Mouse (Mus musculus) lung, adult 2 months (tissue): ENCODE results near the gene Cmss1.

ENCODE experiments used
- CTCF ChIP-seq: fragments of 200-500 bp; IDR thresholded peaks from 2 replicates; pipeline ENCODE4 v1.5.1; 2011; ENCODE audit warnings: mild to moderate bottlenecking, low read length, control low read depth; ENCODE audit not compliant: insufficient read depth
- POLR2A ChIP-seq: fragments of 200-500 bp; IDR thresholded peaks from 2 replicates; pipeline ENCODE4 v1.6.1; 2011; ENCODE audit warnings: low read depth, mild to moderate bottlenecking, control low read depth, low read length, borderline replicate concordance; ENCODE audit errors: extremely low read depth

- TF ChIP-seq CTCF (no peak), POLR2A (no peak)
Measured at GRCm38 (mm10) chr16:57437523-57438287, 169.0 kb downstream of the Cmss1 start.
